15 mouse cellular contexts compared by ENCODE assay signal in genomic region chr5:142228957-142229810, GRCm38 (mm10).
DNase-seq lines count a peak whose midpoint lies in the region; ATAC-seq and TF ChIP-seq lines count a peak whose summit lies in the region.
"Had no signal": no experiment of that assay in that cellular context is flagged by ENCODE, and none has a peak within 500 bp of the region (broad histone marks: within the 10 kb centered on the region; RNA-seq: fewer than 3 reads in every experiment).

No protein-coding gene starts in this region.

- TF ChIP-seq CTCF in brain, embryonic 14.5 days (IDR thresholded peaks at IDR 0.05; ENCODE audit: borderline replicate concordance, extremely low read depth, insufficient read depth, insufficient read length) = no peak
- no peak for TF ChIP-seq CTCF in kidney, adult 2 months (conservative IDR thresholded peaks at IDR 0.05; ENCODE audit: insufficient read depth, insufficient read length, low read depth, low read length)

- TF ChIP-seq POLR2A in brain, embryonic 14.5 days (IDR thresholded peaks at IDR 0.05; ENCODE audit: borderline replicate concordance, extremely low read depth, insufficient read depth, insufficient read length, poor library complexity, severe bottlenecking) = no peak
- TF ChIP-seq POLR2A in kidney, adult 2 months (IDR thresholded peaks at IDR 0.05; ENCODE audit: low read depth, low read length) = no peak

- H3K4me2 ChIP-seq in embryonic facial prominence, embryonic 12.5 days (replicated peaks) = no peak overlapping the region
- no peak overlapping the region for H3K4me2 ChIP-seq in forebrain, embryonic 12.5 days
- H3K4me2 ChIP-seq: limb, embryonic 12.5 days; midbrain, embryonic 15.5 days had no signal

- peak; percentile 30 for DNase-seq in brain, embryonic 14.5 days (ENCODE audit: low read depth)
- peak; percentile 25 for DNase-seq in kidney, adult 2 months
- peak; percentile 8 to 12 for DNase-seq in kidney, postnatal 36 days
- no peak for DNase-seq in spleen, postnatal 10 days (ENCODE audit: low spot score in 2 of 2)
- DNase-seq in urinary bladder, postnatal 4 days (ENCODE audit: low spot score in 2 of 2) = no peak
- DNase-seq: cerebellum, adult 11 months; heart, adult 11 months; lung, adult 18-20 months; retina, postnatal 1 day had no signal

- H3K4me3 ChIP-seq in embryonic facial prominence, embryonic 12.5 days = no peak overlapping the region
- H3K4me3 ChIP-seq in kidney, adult 2 months (ENCODE audit: insufficient read depth, low read depth, low read length) = no peak overlapping the region
- no peak overlapping the region for H3K4me3 ChIP-seq in forebrain, embryonic 12.5 days (replicated peaks)
- H3K4me3 ChIP-seq: limb, embryonic 12.5 days; midbrain, embryonic 15.5 days had no signal

- no peaks in the 10 kb centered on the region for H3K9me3 ChIP-seq in embryonic facial prominence, embryonic 12.5 days
- no peaks in the 10 kb centered on the region for H3K9me3 ChIP-seq in forebrain, embryonic 12.5 days
- H3K9me3 ChIP-seq: limb, embryonic 12.5 days; midbrain, embryonic 15.5 days had no signal

- no peak overlapping the region for H3K9ac ChIP-seq in embryonic facial prominence, embryonic 12.5 days
- H3K9ac ChIP-seq in forebrain, embryonic 12.5 days = no peak overlapping the region
- H3K9ac ChIP-seq: limb, embryonic 12.5 days; midbrain, embryonic 15.5 days had no signal

- peak; percentile 28; the same call in 1 of the 2 replicates for ATAC-seq in embryonic facial prominence, embryonic 12.5 days (ENCODE audit: insufficient number of reproducible peaks, insufficient read depth, low FRiP score, low TSS enrichment)
- ATAC-seq in forebrain, embryonic 12.5 days (ENCODE audit: low FRiP score) = no peak
- ATAC-seq: intestine, embryonic 16.5 days; midbrain, embryonic 15.5 days had no signal

- H3K4me1 ChIP-seq in embryonic facial prominence, embryonic 12.5 days = no peaks in the 10 kb centered on the region
- no peaks in the 10 kb centered on the region for H3K4me1 ChIP-seq in kidney, adult 2 months (ENCODE audit: control insufficient read depth, insufficient read depth, low read length)
- H3K4me1 ChIP-seq in forebrain, embryonic 12.5 days = no peaks in the 10 kb centered on the region
- H3K4me1 ChIP-seq: limb, embryonic 12.5 days had no signal

- H3K27ac ChIP-seq in embryonic facial prominence, embryonic 12.5 days = no peak overlapping the region
- no peak overlapping the region for H3K27ac ChIP-seq in kidney, adult 2 months (ENCODE audit: insufficient read depth, low read depth, low read length)
- no peak overlapping the region for H3K27ac ChIP-seq in forebrain, embryonic 12.5 days
- H3K27ac ChIP-seq: limb, embryonic 12.5 days; macrophage; midbrain, embryonic 15.5 days had no signal

- no peaks in the 10 kb centered on the region for H3K27me3 ChIP-seq in embryonic facial prominence, embryonic 12.5 days
- no peaks in the 10 kb centered on the region for H3K27me3 ChIP-seq in kidney, adult 2 months (replicated peaks; ENCODE audit: control insufficient read depth, insufficient read depth, low read length)
- no peaks in the 10 kb centered on the region for H3K27me3 ChIP-seq in forebrain, embryonic 12.5 days
- H3K27me3 ChIP-seq: limb, embryonic 12.5 days; midbrain, embryonic 15.5 days had no signal

- 67% methylated on average over 18 of the region's 18 CpGs for WGBS in embryonic facial prominence, embryonic 12.5 days
- WGBS in kidney, adult 2 months = 24% methylated on average over 18 of the region's 18 CpGs
- 83% methylated on average over 18 of the region's 18 CpGs for WGBS in forebrain, embryonic 12.5 days

- no peaks in the 10 kb centered on the region for H3K36me3 ChIP-seq in embryonic facial prominence, embryonic 12.5 days
- no peaks in the 10 kb centered on the region for H3K36me3 ChIP-seq in kidney, adult 2 months (ENCODE audit: control insufficient read depth, insufficient read depth, low read length)
- H3K36me3 ChIP-seq in forebrain, embryonic 12.5 days (replicated peaks) = no peaks in the 10 kb centered on the region
- H3K36me3 ChIP-seq: limb, embryonic 12.5 days; midbrain, embryonic 15.5 days had no signal

Comparison
In these comparisons a context has a peak if more than half of its experiments do, and no peak if none do; other contexts are left out.
1. DNase-seq: peak in brain, embryonic 14.5 days (single experiment), kidney, adult 2 months (single experiment) and kidney, postnatal 36 days (2 of 2); none in spleen, postnatal 10 days (0 of 2) and urinary bladder, postnatal 4 days (0 of 2).